Mouse (Mus musculus): Measurements from ENCODE around the gene Cracr2a. TPM values are rescaled to one million over a fixed set of nuclear protein-coding genes. Genes with fewer than 3 reads are reported as not detected.

Gene Cracr2a
- polyA plus RNA-seq, 1 experiment, result 4.0 TPM

DNA sequence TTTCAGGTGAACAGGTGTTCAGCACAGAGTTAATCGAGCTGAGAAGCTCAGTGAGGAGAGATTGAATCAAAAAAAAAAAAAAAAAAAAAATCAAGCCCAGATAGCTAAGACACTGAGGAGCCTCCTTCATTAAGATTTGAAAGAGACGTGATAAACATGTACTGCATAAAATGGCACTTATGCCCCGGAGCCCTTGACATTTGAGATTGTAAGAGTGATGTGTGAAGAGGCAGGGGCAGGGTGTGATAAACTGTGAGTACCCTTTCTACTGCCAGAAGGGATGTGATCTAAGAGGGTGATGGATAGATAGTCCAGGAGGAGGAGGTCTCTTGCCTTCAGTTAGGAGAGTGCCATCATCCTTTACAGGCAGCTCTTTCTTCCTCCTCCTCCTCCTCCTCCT lies 30.9 kb upstream of the Cracr2a start:
- WGBS, result 46% methylated on average over 3 of the region's 3 CpGs
- TF ChIP-seq CTCF (IDR thresholded peaks at IDR 0.05; ENCODE audit: extremely low read depth, insufficient read depth, insufficient read length, insufficient replicate concordance), result no peak
- TF ChIP-seq POLR2A (IDR thresholded peaks at IDR 0.05; ENCODE audit: low read depth, low read length), result no peak

GRCm38 (mm10) chr6:127531412-127532205 lies 29.5 kb upstream of the Cracr2a start:
- Histone ChIP-seq H3K4me1 (ENCODE audit: control insufficient read depth, insufficient read depth, insufficient read length) (no peaks in the 10 kb centered on the region), H3K4me3 (ENCODE audit: extremely low read depth, insufficient read depth, insufficient read length) (no peak overlapping the region), H3K27me3 (ENCODE audit: control insufficient read depth, insufficient read depth, low read length) (no peaks in the 10 kb centered on the region), H3K27ac (ENCODE audit: insufficient read depth, low read length) (no peak overlapping the region; the same call in 1 of the 2 replicates), H3K36me3 (ENCODE audit: control insufficient read depth, insufficient read depth, low read length) (no peaks in the 10 kb centered on the region)
- WGBS, result 62% methylated on average over 3 of the region's 3 CpGs
- TF ChIP-seq POLR2A (IDR thresholded peaks at IDR 0.05; ENCODE audit: low read depth, low read length) (no peak), CTCF (IDR thresholded peaks at IDR 0.05; ENCODE audit: extremely low read depth, insufficient read depth, insufficient read length, insufficient replicate concordance) (no peak)
- no peak for DNase-seq (ENCODE audit: low read depth in 1 of 2, low spot score in 2 of 2)

More for the DNA sequence above, 30.9 kb upstream of the Cracr2a start:
- H3K4me3 ChIP-seq (ENCODE audit: extremely low read depth, insufficient read depth, insufficient read length), result no peak overlapping the region
- H3K27ac ChIP-seq (ENCODE audit: insufficient read depth, low read length), result no peak overlapping the region
- no peaks in the 10 kb centered on the region for H3K4me1 ChIP-seq (ENCODE audit: control insufficient read depth, insufficient read depth, insufficient read length)
- H3K27me3 ChIP-seq (ENCODE audit: control insufficient read depth, insufficient read depth, low read length), result no peaks in the 10 kb centered on the region
- no peak for DNase-seq (ENCODE audit: low read depth in 1 of 2, low spot score in 2 of 2)
- no peaks in the 10 kb centered on the region for H3K36me3 ChIP-seq (ENCODE audit: control insufficient read depth, insufficient read depth, low read length)

GRCm38 (mm10) chr6:127532304-127532703 lies 28.8 kb upstream of the Cracr2a start:
- WGBS, result 90% methylated on average over 5 of the region's 5 CpGs
- Histone ChIP-seq H3K36me3 (ENCODE audit: control insufficient read depth, insufficient read depth, low read length) (no peaks in the 10 kb centered on the region), H3K27me3 (ENCODE audit: control insufficient read depth, insufficient read depth, low read length) (no peaks in the 10 kb centered on the region), H3K4me1 (ENCODE audit: control insufficient read depth, insufficient read depth, insufficient read length) (no peaks in the 10 kb centered on the region), H3K4me3 (ENCODE audit: extremely low read depth, insufficient read depth, insufficient read length) (no peak overlapping the region), H3K27ac (ENCODE audit: insufficient read depth, low read length) (no peak overlapping the region; the same call in 1 of the 2 replicates)
- TF ChIP-seq POLR2A (IDR thresholded peaks at IDR 0.05; ENCODE audit: low read depth, low read length) (no peak), CTCF (IDR thresholded peaks at IDR 0.05; ENCODE audit: extremely low read depth, insufficient read depth, insufficient read length, insufficient replicate concordance) (no peak)
- DNase-seq (ENCODE audit: low read depth in 1 of 2, low spot score in 2 of 2), result no peak

DNA sequence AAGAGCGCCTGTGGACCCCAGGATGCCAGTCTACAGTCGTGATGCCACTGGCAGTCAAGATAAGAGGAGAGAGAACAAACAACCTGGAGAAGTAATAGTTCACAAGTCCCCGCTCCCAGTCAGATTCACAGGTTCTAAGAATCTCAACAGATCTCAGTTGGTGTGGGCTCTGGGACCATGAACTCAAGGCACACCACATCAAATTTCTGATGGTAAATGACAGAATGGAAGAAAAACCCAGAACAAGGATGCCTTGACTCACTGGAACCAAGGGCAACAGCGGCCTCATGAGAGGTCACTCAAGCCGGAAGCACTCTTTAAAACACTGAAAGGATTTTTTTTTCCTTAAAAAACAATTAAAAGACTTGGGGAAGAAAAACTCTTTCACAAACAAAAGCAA lies 27.4 kb upstream of the Cracr2a start:
- 92% methylated on average over 5 of the region's 5 CpGs for WGBS
- TF ChIP-seq POLR2A (IDR thresholded peaks at IDR 0.05; ENCODE audit: low read depth, low read length) (no peak), CTCF (IDR thresholded peaks at IDR 0.05; ENCODE audit: extremely low read depth, insufficient read depth, insufficient read length, insufficient replicate concordance) (no peak)
- Histone ChIP-seq H3K4me3 (ENCODE audit: extremely low read depth, insufficient read depth, insufficient read length) (no peak overlapping the region), H3K4me1 (ENCODE audit: control insufficient read depth, insufficient read depth, insufficient read length) (no peaks in the 10 kb centered on the region), H3K36me3 (ENCODE audit: control insufficient read depth, insufficient read depth, low read length) (no peaks in the 10 kb centered on the region), H3K27me3 (ENCODE audit: control insufficient read depth, insufficient read depth, low read length) (no peaks in the 10 kb centered on the region), H3K27ac (ENCODE audit: insufficient read depth, low read length) (no peak overlapping the region)
- DNase-seq (ENCODE audit: low read depth in 1 of 2, low spot score in 2 of 2), result no peak

DNA sequence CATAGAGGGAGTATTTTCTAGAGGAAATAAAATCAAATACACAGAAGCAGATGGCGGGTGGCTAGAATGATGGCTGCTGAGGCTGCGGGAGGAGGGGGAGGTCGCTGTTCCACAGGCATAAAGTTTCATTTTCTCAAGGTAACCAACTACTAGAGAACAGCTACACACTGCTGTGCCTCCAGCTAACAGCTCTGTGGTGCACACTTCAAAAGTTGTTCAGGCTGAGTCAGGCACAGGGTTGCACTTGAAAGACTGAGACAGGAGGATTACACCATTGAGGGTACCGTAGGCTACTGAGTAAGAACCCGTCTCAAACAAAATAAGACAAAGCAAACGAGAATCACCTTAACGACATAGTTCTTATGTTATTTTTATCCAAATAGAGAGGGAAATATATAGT lies 24.1 kb upstream of the Cracr2a start:
- Histone ChIP-seq H3K27ac (ENCODE audit: insufficient read depth, low read length) (no peak overlapping the region), H3K36me3 (ENCODE audit: control insufficient read depth, insufficient read depth, low read length) (no peaks in the 10 kb centered on the region), H3K4me1 (ENCODE audit: control insufficient read depth, insufficient read depth, insufficient read length) (no peaks in the 10 kb centered on the region), H3K27me3 (ENCODE audit: control insufficient read depth, insufficient read depth, low read length) (no peaks in the 10 kb centered on the region), H3K4me3 (ENCODE audit: extremely low read depth, insufficient read depth, insufficient read length) (no peak overlapping the region)
- TF ChIP-seq POLR2A (IDR thresholded peaks at IDR 0.05; ENCODE audit: low read depth, low read length), result no peak
- no peak for TF ChIP-seq CTCF (IDR thresholded peaks at IDR 0.05; ENCODE audit: extremely low read depth, insufficient read depth, insufficient read length, insufficient replicate concordance)
- no peak for DNase-seq (ENCODE audit: low read depth in 1 of 2, low spot score in 2 of 2)
- WGBS, result 80% methylated on average over 7 of the region's 7 CpGs

- no peaks in the 10 kb centered on the region for H3K27me3 ChIP-seq (ENCODE audit: control insufficient read depth, insufficient read depth, low read length)
- TF ChIP-seq POLR2A (IDR thresholded peaks at IDR 0.05; ENCODE audit: low read depth, low read length) (no peak), CTCF (IDR thresholded peaks at IDR 0.05; ENCODE audit: extremely low read depth, insufficient read depth, insufficient read length, insufficient replicate concordance) (no peak)
- no peak overlapping the region for H3K27ac ChIP-seq (ENCODE audit: insufficient read depth, low read length)
- no peaks in the 10 kb centered on the region for H3K4me1 ChIP-seq (ENCODE audit: control insufficient read depth, insufficient read depth, insufficient read length)
- no peak overlapping the region for H3K4me3 ChIP-seq (ENCODE audit: extremely low read depth, insufficient read depth, insufficient read length)
- WGBS, result 87% methylated on average over 2 of the region's 2 CpGs
- H3K36me3 ChIP-seq (ENCODE audit: control insufficient read depth, insufficient read depth, low read length), result no peaks in the 10 kb centered on the region
- no peak for DNase-seq (ENCODE audit: low read depth in 1 of 2, low spot score in 2 of 2)
These were observed 23.0 kb upstream of the Cracr2a start for GRCm38 (mm10) chr6:127538118-127538517.

DNA sequence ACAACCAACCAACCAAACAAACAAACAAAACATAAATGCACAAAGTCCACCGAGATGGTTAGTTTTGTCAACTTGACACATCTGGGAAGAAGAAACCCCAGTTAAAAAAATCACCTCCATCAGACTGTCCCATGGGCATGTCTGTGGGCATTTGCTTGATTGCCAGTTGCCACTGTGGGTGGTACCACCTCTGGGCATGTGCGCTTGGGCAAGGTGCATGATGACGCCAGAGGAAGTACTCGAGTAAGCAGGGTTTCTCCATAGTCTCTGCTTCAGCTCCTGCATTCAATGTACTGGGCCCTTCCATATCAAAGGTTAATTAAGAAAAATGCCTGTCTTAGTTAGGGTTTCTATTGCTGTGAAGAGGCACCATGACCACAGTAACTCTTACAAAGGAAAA lies 21.9 kb upstream of the Cracr2a start:
- DNase-seq (ENCODE audit: low read depth in 1 of 2, low spot score in 2 of 2), result no peak
- Histone ChIP-seq H3K27me3 (ENCODE audit: control insufficient read depth, insufficient read depth, low read length) (no peaks in the 10 kb centered on the region), H3K27ac (ENCODE audit: insufficient read depth, low read length) (no peak overlapping the region), H3K4me3 (ENCODE audit: extremely low read depth, insufficient read depth, insufficient read length) (no peak overlapping the region), H3K4me1 (ENCODE audit: control insufficient read depth, insufficient read depth, insufficient read length) (no peaks in the 10 kb centered on the region), H3K36me3 (ENCODE audit: control insufficient read depth, insufficient read depth, low read length) (no peaks in the 10 kb centered on the region)
- TF ChIP-seq POLR2A (IDR thresholded peaks at IDR 0.05; ENCODE audit: low read depth, low read length), result no peak
- no peak for TF ChIP-seq CTCF (IDR thresholded peaks at IDR 0.05; ENCODE audit: extremely low read depth, insufficient read depth, insufficient read length, insufficient replicate concordance)
- 71% methylated on average over 4 of the region's 4 CpGs for WGBS
